In the genomic region with DNA sequence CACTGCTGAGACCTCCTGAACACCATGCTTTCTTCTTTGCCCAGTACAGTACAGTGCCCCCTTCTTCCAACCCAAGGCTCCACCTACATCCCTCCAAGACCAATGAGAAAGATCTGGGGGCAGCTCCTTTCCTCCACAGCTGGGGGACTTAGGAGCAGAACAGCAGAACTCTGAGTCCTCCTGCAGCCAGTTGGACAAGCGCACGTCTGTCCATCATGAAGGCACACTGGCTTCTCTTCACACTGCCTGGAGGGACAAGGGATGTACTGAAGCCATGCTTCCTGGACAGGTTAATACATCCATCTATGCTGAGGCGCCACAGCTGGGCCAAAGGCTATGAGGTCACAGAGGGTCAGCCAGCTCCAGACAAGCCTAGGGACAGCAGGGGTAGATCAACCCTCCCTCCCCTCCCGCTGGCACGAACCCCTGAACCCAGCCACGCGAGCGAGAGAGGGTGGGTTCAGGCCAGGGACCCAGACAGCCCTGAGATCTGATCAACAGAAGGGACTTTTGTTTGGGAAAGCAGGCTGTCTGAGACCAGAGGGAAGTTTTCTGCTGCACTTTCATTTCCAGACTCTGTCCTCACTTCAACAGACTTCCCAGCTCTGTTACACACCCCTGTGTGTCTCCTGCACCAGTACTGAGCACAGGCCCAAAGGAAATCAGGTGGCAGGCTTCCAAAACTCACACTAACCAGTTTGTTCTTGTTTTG, we compare ENCODE assay signal across 9 mouse cellular contexts. TPM values are rescaled to one million over a fixed set of nuclear protein-coding genes. Genes with fewer than 3 reads are reported as not detected.
DNase-seq lines count a peak whose midpoint lies in the region; ATAC-seq and TF ChIP-seq lines count a peak whose summit lies in the region.
"Had no signal": no experiment of that assay in that cellular context is flagged by ENCODE, and none has a peak within 500 bp of the region (broad histone marks: within the 10 kb centered on the region; RNA-seq: fewer than 3 reads in every experiment).

No protein-coding gene starts in this region.

- peak; percentile 40; the same call in 1 of the 2 replicates for ATAC-seq in embryonic facial prominence, embryonic 15.5 days (ENCODE audit: insufficient number of reproducible peaks, low FRiP score, low TSS enrichment, low read depth)
- ATAC-seq in hindbrain, postnatal 0 days: peak; percentile 36

- intact Hi-C loops in gastrocnemius, adult 2 months (cut with DNase I): no loop called here
- intact Hi-C loops in gastrocnemius, postnatal 14 days (cut with DNase I; ENCODE audit: low total_unique reads): no loop called here

- no peaks in the 10 kb centered on the region for H3K27me3 ChIP-seq in embryonic facial prominence, embryonic 15.5 days
- H3K27me3 ChIP-seq in hindbrain, postnatal 0 days (ENCODE audit: insufficient read depth, low read length): no peaks in the 10 kb centered on the region
- H3K27me3 ChIP-seq: liver, embryonic 15.5 days had no signal

- H3K4me3 ChIP-seq in gastrocnemius, adult 2 months: no peak overlapping the region
- no peak overlapping the region for H3K4me3 ChIP-seq in embryonic facial prominence, embryonic 15.5 days (replicated peaks)
- no peak overlapping the region for H3K4me3 ChIP-seq in hindbrain, postnatal 0 days (ENCODE audit: low read length)
- H3K4me3 ChIP-seq: liver, embryonic 15.5 days had no signal

- no peak overlapping the region for H3K4me2 ChIP-seq in embryonic facial prominence, embryonic 15.5 days (replicated peaks)
- H3K4me2 ChIP-seq in hindbrain, postnatal 0 days (ENCODE audit: low read depth, low read length): no peak overlapping the region
- H3K4me2 ChIP-seq: liver, embryonic 15.5 days had no signal

- peak overlapping the region; percentile 56 for H3K27ac ChIP-seq in gastrocnemius, adult 2 months
- H3K27ac ChIP-seq in embryonic facial prominence, embryonic 15.5 days (replicated peaks): peak overlapping the region; percentile 36; the same call in 1 of the 2 replicates
- no peak overlapping the region for H3K27ac ChIP-seq in hindbrain, postnatal 0 days
- H3K27ac ChIP-seq: liver, embryonic 15.5 days had no signal

- WGBS in embryonic facial prominence, embryonic 15.5 days: 42% methylated on average over 8 of the region's 8 CpGs
- 52% methylated on average over 8 of the region's 8 CpGs for WGBS in hindbrain, postnatal 0 days

- H3K9me3 ChIP-seq in embryonic facial prominence, embryonic 15.5 days (replicated peaks): no peaks in the 10 kb centered on the region
- H3K9me3 ChIP-seq in hindbrain, postnatal 0 days (ENCODE audit: low read length): no peaks in the 10 kb centered on the region
- H3K9me3 ChIP-seq: liver, embryonic 15.5 days had no signal

- no peak overlapping the region for H3K9ac ChIP-seq in embryonic facial prominence, embryonic 15.5 days
- H3K9ac ChIP-seq in hindbrain, postnatal 0 days (replicated peaks; ENCODE audit: low read length): no peak overlapping the region
- H3K9ac ChIP-seq: liver, embryonic 15.5 days had no signal

- H3K36me3 ChIP-seq in embryonic facial prominence, embryonic 15.5 days: no peaks in the 10 kb centered on the region
- H3K36me3 ChIP-seq in hindbrain, postnatal 0 days (ENCODE audit: insufficient read depth, low read length): no peaks in the 10 kb centered on the region
- H3K36me3 ChIP-seq: liver, embryonic 15.5 days had no signal

- peak; percentile 43 for DNase-seq in gastrocnemius, adult 2 months
- no peak for DNase-seq in gastrocnemius, postnatal 14 days
- peak; percentile 24 for DNase-seq in hindbrain, postnatal 0 days (ENCODE audit: low spot score)
- DNase-seq in lung, postnatal 4 days: peak; percentile 39 to 76
- DNase-seq in cerebellum, adult 11-12 months: no peak
- no peak for DNase-seq in left cerebral cortex, adult 11 months (ENCODE audit: low spot score)
- DNase-seq in gastrocnemius, postnatal 4 days (ENCODE audit: low spot score in 2 of 2): no peak

- peaks cover 42% of the 10 kb centered on the region for H3K4me1 ChIP-seq in embryonic facial prominence, embryonic 15.5 days
- H3K4me1 ChIP-seq in hindbrain, postnatal 0 days (ENCODE audit: insufficient read depth, low read length): peaks cover 9% of the 10 kb centered on the region; the same call in 1 of the 2 replicates
- H3K4me1 ChIP-seq: liver, embryonic 15.5 days had no signal

- TF ChIP-seq CTCF in gastrocnemius, adult 2 months (IDR thresholded peaks at IDR 0.05): no peak
- no peak for TF ChIP-seq CTCF in hindbrain, postnatal 0 days (IDR thresholded peaks at IDR 0.05; ENCODE audit: low read depth)

RNA-seq across cellular contexts. Expression of gene Gli2, which starts 27.6 kb away (rescaled TPM):
- total RNA-seq in gastrocnemius, adult 2 months (2021): 1 to 10 TPM in 1 of 2 experiments, under 1 TPM in 1; 0.94 to 1.4 TPM
- 1 to 10 TPM; 3.3 to 4.5 TPM for total RNA-seq in gastrocnemius, postnatal 14 days (2021)
- 18.8 and 20.7 TPM in 2 replicates for polyA plus RNA-seq in embryonic facial prominence, embryonic 15.5 days (2015; fragmentation: Nextera tagmentation; extraction: Ambion mirVana)
- total RNA-seq in hindbrain, postnatal 0 days (2014; rRNA removed): 12.0 and 13.9 TPM in 2 replicates
- polyA plus RNA-seq in hindbrain, postnatal 0 days (2015; fragmentation: Nextera tagmentation; extraction: Ambion mirVana): 2.0 and 3.0 TPM in 2 replicates
- total RNA-seq in gastrocnemius, postnatal 4 days (2021): 10 to 100 TPM; 11.3 to 13.4 TPM

Comparison
In these comparisons a context has a peak if more than half of its experiments do, and no peak if none do; other contexts are left out.
1. DNase-seq: peak in gastrocnemius, adult 2 months (single experiment), hindbrain, postnatal 0 days (single experiment) and lung, postnatal 4 days (2 of 2); none in gastrocnemius, postnatal 14 days (single experiment), cerebellum, adult 11-12 months (single experiment), left cerebral cortex, adult 11 months (single experiment) and gastrocnemius, postnatal 4 days (0 of 2).